Mouse (Mus musculus): ENCODE results near the gene Arl8b. TPM values are rescaled to one million over a fixed set of nuclear protein-coding genes. Genes with fewer than 3 reads are reported as not detected.

Gene Arl8b
- polyA plus RNA-seq, 2 experiments from 2014 or later: 36.0 to 36.2 TPM

GRCm38 (mm10) chr6:108785551-108785950 lies 2.7 kb downstream of the Arl8b start:
- ATAC-seq: no peak

DNA sequence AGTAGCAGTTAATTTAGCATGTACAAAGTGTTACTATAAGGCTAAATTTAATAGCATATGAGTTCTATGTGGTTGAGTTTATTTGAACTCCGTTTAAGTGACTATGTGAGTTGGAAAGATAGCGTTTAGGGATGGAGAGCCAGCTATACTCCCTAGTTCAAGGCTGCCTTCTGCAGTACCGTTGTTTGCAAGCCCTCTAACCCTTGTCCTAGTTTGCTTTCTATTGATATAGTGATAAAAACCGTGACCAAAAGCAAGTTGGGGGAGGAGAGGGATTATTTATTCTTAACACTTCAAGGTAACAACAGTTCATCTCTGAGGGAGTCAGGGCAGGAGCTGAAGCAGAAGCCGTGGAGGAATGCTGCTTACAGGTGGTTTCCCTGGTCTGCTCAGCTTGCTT lies 8.6 kb downstream of the Arl8b start:
- ATAC-seq: no peak

DNA sequence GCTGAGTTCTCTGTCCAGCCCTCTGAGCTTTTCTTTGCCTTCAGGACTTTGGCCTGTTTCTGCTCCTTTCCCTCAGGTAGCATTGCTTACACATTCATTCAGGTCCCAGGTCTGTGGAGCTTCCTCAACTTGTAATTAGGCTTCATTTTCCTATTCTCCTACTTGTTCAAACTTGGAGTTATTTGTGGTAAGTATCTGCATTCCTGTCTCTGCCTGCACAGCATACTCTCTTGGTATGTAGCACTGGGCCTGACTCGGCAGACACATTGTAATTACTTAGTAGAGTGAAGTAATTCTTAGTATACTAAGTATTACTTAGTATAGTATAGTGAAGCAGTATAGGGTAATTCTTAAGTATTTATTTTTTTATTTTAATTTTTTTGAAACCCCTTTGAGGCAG lies 13.0 kb downstream of the Arl8b start:
- ATAC-seq: no peak

GRCm38 (mm10) chr6:108796706-108797105 lies 13.8 kb downstream of the Arl8b start:
- ATAC-seq: no peak

DNA sequence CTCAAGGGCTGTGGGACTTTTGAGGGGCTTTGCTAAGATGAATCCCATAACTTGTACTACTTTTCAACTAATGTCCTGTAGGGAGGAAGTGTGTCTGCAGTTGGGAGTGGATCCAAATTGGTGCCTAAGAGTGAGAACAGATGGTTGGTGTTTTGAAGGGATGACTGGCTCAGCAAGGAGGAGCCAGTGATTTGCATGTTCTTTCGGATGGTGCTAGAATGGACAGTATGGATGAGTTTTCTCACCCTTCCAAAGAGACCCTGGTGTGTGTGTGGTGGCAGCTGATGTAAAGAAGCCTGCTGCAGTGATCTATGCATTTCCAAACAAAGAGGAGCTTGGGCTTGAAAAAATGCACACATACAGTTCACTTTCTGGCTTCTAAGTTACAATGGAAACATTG lies 22.3 kb downstream of the Arl8b start:
- ATAC-seq: no peak

DNA sequence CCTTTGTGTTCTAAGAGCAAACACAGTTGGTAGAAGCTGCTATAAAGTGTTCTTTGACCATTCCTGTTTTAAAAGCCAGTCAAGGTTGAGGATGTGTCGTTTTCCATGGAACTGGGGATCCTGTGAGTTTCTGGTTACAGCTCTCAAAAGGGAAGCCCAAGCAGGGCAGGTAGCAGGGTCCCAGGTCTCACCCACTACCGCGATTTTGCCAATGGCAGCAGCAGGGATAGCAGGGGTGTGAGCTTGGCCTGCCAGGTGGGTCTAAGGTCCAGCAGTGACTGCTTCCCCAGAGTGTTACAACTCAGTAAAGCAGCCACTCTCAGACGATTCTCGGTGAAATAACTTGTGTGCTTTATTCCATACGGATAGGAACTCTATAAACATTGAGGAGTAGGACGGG lies 23.0 kb downstream of the Arl8b start:
- no peak for ATAC-seq

- peak; percentile 46 for ATAC-seq
Measured at GRCm38 (mm10) chr6:108807446-108807845, 24.5 kb downstream of the Arl8b start.

DNA sequence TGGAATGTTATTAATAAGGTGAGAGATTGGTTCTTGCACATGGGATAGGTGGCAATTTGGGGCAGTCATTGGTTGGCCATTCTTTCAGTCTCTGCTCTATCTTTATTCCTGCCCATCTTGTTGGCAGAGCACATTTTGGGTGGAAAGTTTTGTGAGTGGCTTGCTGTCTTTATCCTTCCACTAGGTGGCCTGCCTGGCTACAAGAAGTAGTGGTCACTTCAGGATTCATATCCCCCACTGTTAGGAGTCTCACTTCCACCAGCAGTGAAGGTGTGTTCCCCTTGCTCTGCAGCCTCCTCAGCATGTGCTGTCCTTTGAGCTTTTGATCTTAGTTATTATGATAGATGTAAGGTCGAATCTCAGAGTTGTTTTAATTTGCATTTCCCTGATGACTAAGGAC lies 25.9 kb downstream of the Arl8b start:
- no peak for ATAC-seq

DNA sequence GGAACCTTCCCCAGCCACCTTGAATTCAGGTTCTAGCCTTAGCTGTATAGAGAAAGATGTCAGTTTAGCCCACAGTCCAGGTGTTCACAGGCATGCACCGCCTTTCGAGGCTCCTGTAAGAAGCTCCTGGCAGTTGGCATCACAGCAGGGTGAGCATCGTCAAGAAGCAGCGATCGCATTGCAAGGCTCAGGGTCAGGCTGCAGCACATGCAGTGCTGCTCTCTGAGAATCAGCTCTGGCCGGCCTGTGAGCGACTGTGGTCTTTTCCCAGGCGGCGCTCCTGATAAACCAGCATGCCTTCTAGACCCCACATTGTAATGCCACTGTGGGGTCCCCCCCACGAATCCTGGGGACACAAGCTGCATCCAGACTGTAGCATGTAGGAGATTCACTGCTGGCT lies 27.3 kb downstream of the Arl8b start:
- peak; percentile 10 for ATAC-seq

GRCm38 (mm10) chr6:108812134-108812533 lies 29.2 kb downstream of the Arl8b start:
- no peak for ATAC-seq

GRCm38 (mm10) chr6:108817510-108817909 lies 34.6 kb downstream of the Arl8b start:
- ATAC-seq: no peak

GRCm38 (mm10) chr6:108824816-108825545 lies 42.1 kb downstream of the Arl8b start:
- ATAC-seq: no peak

DNA sequence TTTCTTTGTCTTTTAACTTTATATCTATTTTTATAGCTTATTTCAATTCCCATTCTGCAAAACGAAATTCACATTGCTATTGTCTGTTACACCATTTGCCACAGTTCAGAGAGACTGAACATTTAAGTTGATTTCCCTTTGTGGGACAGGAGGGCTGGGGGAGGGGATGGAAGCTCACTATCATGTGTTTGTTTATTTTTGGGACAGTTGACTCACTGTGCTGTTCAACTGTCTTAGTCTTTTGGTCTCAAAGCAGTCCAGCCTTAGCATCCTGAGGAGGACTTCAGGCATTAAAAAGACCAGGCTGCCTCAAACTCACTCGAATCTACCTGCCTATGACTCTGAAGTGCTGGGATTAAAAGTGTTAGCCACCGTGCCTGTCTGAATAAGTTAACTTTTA lies 43.2 kb downstream of the Arl8b start:
- ATAC-seq: no peak

GRCm38 (mm10) chr6:108827336-108827920 lies 44.5 kb downstream of the Arl8b start:
- ATAC-seq: no peak

DNA sequence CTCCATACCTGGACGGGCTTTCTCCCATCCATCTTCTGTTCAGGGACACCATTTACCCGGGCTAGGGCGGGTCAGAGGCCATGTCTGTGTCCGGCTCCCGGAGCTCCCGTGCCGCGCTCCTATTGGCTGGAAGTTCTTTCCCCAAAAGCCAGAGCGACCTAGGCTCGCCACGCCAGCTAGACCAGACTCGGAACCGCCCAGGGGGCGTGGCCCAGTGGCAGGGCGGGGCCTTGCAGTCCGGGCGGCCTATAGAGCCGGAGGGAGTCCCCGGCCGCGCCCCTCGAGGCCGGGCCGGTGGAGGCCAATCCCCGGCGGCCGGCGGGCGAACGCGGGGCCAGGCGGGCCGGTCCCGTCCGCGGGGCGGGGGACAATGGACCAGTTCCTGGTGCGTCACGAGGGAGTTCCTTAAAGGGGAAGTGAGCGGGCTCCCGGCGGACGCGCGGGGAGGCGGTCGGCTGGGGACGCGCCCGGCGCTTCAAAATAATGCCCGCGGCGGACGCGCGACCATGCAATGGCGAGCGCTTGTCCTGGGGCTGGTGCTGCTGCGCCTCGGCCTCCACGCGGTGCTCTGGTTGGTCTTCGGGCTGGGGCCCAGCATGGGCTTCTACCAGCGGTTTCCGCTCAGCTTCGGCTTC lies 45.5 kb downstream of the Arl8b start, which contains the start of gene Edem1:
Edem1 (plus strand) TSS at position 408 of the 635 bp plus-strand sequence.
- peak; percentile 82 for ATAC-seq

DNA sequence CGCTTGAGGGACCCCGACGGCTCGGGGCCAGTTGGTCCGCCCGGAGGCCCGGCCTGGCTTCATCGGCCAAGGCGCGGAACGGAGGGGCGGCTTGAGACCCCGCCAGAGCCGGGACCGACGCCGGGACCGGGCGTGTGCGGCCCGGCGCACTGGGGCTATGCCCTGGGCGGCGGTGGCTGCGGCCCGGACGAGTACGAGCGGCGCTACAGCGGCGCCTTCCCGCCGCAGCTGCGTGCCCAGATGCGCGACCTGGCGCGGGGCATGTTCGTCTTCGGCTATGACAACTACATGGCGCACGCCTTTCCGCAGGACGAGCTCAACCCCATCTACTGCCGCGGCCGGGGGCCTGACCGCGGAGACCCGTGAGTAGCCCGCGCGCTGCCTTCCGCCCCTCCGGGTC lies 46.0 kb downstream of the Arl8b start:
- peak; percentile 33 for ATAC-seq

DNA sequence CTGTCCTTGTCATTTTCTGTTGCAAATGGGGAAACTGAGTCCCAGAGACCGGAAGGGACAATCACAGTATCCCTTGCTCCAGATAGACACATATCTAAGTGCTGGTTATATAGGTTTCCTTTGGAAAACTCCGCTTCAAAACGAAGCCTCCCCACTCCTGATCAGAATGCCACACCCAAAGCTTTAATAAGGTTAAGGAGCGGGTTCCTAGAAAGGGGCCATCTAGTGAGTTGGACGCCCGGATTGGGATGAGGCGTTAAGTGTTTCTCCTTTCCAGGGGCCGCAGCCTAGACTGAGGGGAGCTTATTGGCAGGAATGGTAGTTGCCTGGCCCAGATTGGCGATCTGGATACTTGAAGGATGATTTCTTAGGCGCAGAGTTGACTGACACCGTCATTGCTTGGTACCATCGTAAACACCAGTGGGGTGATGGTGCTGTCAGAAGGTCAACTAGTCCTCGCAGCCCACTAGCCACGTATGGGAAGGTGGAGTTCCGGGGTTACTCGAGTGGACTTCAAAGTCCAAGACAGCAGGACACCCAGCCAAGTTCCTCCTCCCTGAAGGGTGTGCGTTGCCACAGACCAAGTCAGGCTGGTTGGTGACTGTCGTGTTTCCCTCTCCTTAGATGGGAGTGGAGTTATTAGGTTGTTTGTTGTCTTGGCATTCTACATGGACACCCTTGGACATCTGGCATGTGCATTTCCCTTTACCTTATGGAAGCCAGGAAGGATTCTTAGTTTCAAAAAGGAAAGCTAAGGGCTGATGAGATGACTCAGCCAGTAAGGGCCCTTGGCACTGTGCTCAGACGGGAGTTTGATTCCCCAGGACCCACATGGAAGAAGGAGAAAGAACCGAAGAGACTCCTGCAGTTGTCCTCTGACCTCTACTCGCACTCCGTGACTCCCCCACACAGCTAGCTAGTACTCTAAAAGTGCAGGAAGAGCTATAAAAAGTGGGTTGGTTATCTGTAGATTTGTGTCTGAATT lies 46.8 kb downstream of the Arl8b start:
- ATAC-seq: no peak

DNA sequence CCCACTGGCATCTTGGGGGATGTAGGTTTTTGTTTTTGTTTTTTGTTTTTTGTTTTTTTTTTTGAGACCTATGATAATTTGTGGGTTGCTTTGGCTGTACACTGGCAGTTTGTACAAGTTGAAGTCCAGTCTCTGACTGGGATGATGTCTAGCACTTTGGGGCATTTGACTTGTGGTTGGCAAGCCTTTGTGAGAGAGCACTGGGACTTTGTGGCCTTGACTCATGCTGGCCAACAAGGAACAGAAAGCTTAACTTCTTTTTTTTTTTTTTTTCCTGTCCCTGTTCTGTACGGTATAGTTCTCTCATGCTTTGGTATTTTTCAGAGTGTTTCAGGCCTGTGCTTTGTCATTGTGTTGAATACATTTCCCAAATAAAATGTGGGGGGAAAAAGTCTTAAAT lies 49.3 kb downstream of the Arl8b start:
- ATAC-seq: no peak

GRCm38 (mm10) chr6:108832989-108833388 lies 50.1 kb downstream of the Arl8b start:
- peak; percentile 5 for ATAC-seq

GRCm38 (mm10) chr6:108833963-108834697 lies 51.2 kb downstream of the Arl8b start:
- no peak for ATAC-seq

- ATAC-seq: peak; percentile 60
Measured at GRCm38 (mm10) chr6:108835765-108836691, 53.1 kb downstream of the Arl8b start.
